Mouse (Mus musculus) limb, embryonic 14.5 days (tissue): Measurements from ENCODE around the gene Carm1. TPM values are rescaled to one million over a fixed set of nuclear protein-coding genes. Genes with fewer than 3 reads are reported as not detected.

ENCODE experiments used
- ATAC-seq: fragments of 200-750 bp; cut with Nextera tagmentation; 2 replicates; pipeline ENCODE4 v1.8.0; 2017; ENCODE audit warnings: low read depth, moderate number of reproducible peaks, moderate TSS enrichment; ENCODE audit not compliant: low FRiP score
- DNase-seq: peaks from one replicate; pipeline ENCODE4 v3.0.0-alpha.2; 2015; ENCODE audit warnings: low spot score
- H3K27ac ChIP-seq: fragments of 300-500 bp; sonication (generic); replicated peaks from 2 replicates; pipeline ENCODE4 v1.5.1; 2014; ENCODE audit warnings: low read depth, mild to moderate bottlenecking, low read length, moderate library complexity, mixed read lengths
- H3K27me3 ChIP-seq: fragments of 300-500 bp; sonication (generic); 2 replicates; pipeline ENCODE4 v1.6.1; 2014; ENCODE audit warnings: low read length, mixed read lengths; ENCODE audit not compliant: control insufficient read depth, insufficient read depth
- H3K36me3 ChIP-seq: fragments of 300-500 bp; sonication (generic); 2 replicates; pipeline ENCODE4 v1.6.1; 2014; ENCODE audit warnings: mild to moderate bottlenecking, low read length, moderate library complexity, mixed read lengths; ENCODE audit not compliant: control insufficient read depth, insufficient read depth
- H3K4me1 ChIP-seq: fragments of 300-500 bp; sonication (generic); 2 replicates; pipeline ENCODE4 v1.6.1; 2014; ENCODE audit warnings: antibody characterized with exemption, low read length, mixed read lengths; ENCODE audit not compliant: control insufficient read depth, insufficient read depth
- H3K4me2 ChIP-seq: fragments of 300-500 bp; sonication (generic); replicated peaks from 2 replicates; pipeline ENCODE4 v1.6.1; 2014; ENCODE audit warnings: low read depth, mild to moderate bottlenecking, low read length, moderate library complexity; ENCODE audit not compliant: severe bottlenecking
- H3K4me3 ChIP-seq: fragments of 300-500 bp; sonication (generic); replicated peaks from 2 replicates; pipeline ENCODE4 v1.5.1; 2014; ENCODE audit warnings: low read length
- H3K9ac ChIP-seq: fragments of 300-500 bp; sonication (generic); 2 replicates; pipeline ENCODE4 v1.6.1; 2014; ENCODE audit warnings: mild to moderate bottlenecking, low read depth, low read length, moderate library complexity; ENCODE audit not compliant: severe bottlenecking
- H3K9me3 ChIP-seq: fragments of 300-500 bp; sonication (generic); 2 replicates; pipeline ENCODE4 v1.6.1; 2016; ENCODE audit warnings: low read length; ENCODE audit not compliant: control insufficient read depth
- POLR2A ChIP-seq: fragments of 200-500 bp; IDR thresholded peaks from 2 replicates; pipeline ENCODE4 v1.8.0; 2012; ENCODE audit warnings: inconsistent platforms, mild to moderate bottlenecking, moderate library complexity, borderline replicate concordance; ENCODE audit not compliant: insufficient read depth, insufficient read length; ENCODE audit errors: extremely low read depth
- WGBS: fragments of 180-500 bp; shearing (Covaris S2); extraction: QIAGEN DNeasy Blood & Tissue Kit; methylation state at CpG from one replicate; pipeline ENCODE4 v1.1.7; 2014; 5-methylcytosine and 5-hydroxymethylcytosine counted together
- polyA plus RNA-seq, 2 experiments: library from polyadenylated mRNA; depleted of rRNA in 1 of 2; stranded (reverse) in 1 of 2; unstranded in 1 of 2; fragments of >200 nt; fragmentation: Nextera tagmentation in 1 of 2; extraction: Ambion mirVana in 1 of 2; gene quantifications; 2 replicates each; pipeline versions ENCODE4 v1.2.1 to v1.2.3; 2012 to 2014

Carm1 gene
- polyA plus RNA-seq, 2 experiments = 71.5 to 171 TPM

DNA sequence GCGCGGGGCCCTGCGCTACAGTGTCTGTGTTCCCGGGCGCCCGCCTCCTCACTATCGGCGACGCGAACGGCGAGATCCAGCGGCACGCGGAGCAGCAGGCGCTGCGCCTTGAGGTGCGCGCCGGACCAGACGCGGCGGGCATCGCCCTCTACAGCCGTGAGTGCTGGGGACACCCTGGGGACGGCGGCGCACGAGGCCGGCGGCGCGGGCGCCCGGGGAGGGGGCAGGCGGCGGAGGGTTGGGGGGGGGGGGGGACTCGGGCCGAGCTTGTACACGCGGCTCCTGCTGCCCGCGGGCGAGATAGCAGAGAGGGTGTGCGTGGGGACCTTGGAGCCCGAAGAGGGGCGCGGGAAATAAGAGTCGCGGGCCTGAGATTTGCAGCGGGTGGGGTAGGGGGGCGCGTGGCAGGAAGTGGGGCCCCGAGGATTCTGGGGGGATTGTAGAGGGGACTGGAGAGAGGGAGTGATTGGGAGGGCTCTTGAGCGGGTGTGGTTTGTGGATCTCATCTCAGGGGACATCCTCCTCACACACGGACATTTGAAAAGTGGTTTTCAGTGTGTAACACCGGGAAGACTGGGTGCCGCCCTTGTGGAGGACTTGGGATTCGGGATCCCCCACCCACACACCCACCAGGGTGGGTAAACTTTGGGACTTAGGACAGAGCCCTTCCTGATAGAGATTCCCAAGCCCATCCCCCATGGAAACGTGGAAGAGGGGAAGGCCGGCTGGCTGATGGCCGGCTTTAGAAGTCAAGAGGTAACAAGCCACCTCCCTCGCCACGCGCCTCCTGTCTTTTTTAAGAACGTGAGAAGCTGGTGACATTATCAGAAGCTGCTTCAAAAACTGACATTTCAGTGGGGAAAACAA lies 614 bp downstream of the Carm1 start:
- peak; percentile 63 for DNase-seq
- peak overlapping the region; percentile 99 for H3K27ac ChIP-seq
- H3K9me3 ChIP-seq = no peaks in the 10 kb centered on the region
- H3K4me1 ChIP-seq = peaks cover 21% of the 10 kb centered on the region
- peak overlapping the region; percentile 99 for H3K9ac ChIP-seq
- H3K27me3 ChIP-seq = no peaks in the 10 kb centered on the region
- ATAC-seq = no peak; the same call in 1 of the 2 replicates
- peak overlapping the region; percentile 88 for H3K4me3 ChIP-seq
- WGBS = 1% methylated on average over 23 of the region's 66 CpGs
- no peak for TF ChIP-seq POLR2A
- peaks cover 20% of the 10 kb centered on the region for H3K36me3 ChIP-seq
- H3K4me2 ChIP-seq = peak overlapping the region; percentile 69

DNA sequence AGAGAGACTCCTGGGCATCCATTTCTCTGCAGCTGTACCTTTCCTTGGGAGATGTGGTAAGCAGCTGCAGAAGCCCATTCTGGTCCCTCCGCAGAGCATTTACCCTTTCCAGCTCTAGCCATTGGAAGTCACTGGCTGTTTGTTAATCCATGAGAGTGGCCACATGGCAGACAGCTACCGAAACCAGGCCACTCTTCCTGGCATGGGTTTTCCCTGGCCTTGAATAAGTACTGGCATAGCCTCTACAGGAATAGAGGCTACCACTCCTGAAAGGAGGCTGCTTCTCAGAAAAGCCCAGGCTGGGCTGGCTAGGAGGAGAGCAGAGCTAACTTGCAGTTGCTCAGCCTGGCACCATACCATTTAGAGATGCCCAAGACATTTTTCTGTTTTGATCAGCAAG lies 4.4 kb downstream of the Carm1 start:
- no peak for TF ChIP-seq POLR2A
- H3K4me1 ChIP-seq = peaks cover 12% of the 10 kb centered on the region
- ATAC-seq (no peak), DNase-seq (no peak)
- H3K36me3 ChIP-seq = peaks cover 32% of the 10 kb centered on the region
- WGBS = 96% methylated on average over 2 of the region's 2 CpGs
- H3K9ac ChIP-seq = no peak overlapping the region
- H3K9me3 ChIP-seq = no peaks in the 10 kb centered on the region
- no peak overlapping the region for H3K4me2 ChIP-seq
- H3K4me3 ChIP-seq = no peak overlapping the region
- H3K27ac ChIP-seq = no peak overlapping the region
- no peaks in the 10 kb centered on the region for H3K27me3 ChIP-seq

DNA sequence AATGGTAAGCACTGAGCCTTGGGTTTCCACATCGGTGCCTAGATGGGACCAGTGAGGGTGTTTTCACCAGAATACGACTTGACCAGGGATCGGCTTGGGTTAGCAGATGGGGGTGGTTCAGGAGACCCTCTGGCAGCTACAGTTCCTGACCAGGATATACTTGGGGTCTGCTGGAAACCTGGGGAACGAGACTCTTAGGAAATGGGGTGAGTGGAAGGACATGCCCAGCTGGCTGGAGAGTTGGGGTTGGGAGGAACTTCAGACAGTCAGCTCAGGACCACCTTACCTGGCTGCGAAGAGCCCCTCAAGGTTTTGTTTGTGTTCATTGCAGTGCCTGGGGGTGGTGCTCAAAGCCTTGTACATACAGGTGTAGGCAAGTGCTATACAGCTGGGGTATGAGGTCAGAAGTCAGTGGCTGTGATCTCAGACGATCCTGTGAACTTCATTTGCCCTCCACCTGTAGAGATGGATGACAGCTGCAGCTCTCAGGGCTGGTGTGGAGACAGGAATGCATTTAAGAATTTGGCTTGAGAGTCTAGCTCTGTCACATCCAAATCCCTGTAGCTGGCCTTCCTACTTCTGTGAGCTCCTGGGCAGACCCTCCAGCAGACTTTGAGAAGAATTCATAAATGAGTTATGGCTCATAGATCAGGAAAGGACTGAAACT lies 7.0 kb downstream of the Carm1 start:
- H3K27ac ChIP-seq = no peak overlapping the region
- DNase-seq = no peak
- H3K4me2 ChIP-seq = no peak overlapping the region
- no peaks in the 10 kb centered on the region for H3K9me3 ChIP-seq
- no peaks in the 10 kb centered on the region for H3K27me3 ChIP-seq
- WGBS = 79% methylated on average over 6 of the region's 6 CpGs
- no peak for ATAC-seq
- H3K4me3 ChIP-seq = no peak overlapping the region
- 0 out of 2 replicates have a peak, but pooled peaks cover 4% of the 10 kb centered on the region for H3K4me1 ChIP-seq
- H3K36me3 ChIP-seq = peaks cover 44% of the 10 kb centered on the region
- no peak for TF ChIP-seq POLR2A
- H3K9ac ChIP-seq = no peak overlapping the region

DNA sequence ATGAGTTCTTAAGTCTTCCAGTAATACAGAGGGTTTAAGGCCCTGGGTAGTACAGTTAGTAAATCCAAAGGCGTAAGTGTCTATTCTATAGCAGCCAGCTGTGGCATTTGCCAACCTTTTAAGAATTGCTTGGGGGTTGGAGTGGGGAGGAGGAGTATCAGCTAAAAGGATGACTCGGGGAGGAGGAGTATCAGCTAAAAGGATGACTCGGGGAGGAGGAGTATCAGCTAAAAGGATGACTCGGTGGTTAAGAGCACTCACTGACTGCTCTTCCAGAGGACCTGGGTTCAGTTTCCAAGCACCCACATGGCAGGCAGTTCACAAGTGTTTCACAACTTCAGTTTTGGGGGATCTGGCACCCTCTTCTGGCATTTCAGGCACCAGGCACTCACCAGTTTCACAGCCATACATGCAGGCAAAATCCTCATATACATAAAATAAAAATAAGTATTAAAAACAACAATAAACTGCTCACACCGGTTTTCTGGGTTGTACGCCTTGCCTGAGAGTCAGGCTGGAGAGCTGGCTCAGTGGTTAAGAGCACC lies 8.6 kb downstream of the Carm1 start:
- ATAC-seq (no peak), DNase-seq (no peak)
- H3K4me2 ChIP-seq = no peak overlapping the region
- no peak overlapping the region for H3K27ac ChIP-seq
- no peaks in the 10 kb centered on the region for H3K27me3 ChIP-seq
- H3K9ac ChIP-seq = no peak overlapping the region
- H3K9me3 ChIP-seq = no peaks in the 10 kb centered on the region
- no peak for TF ChIP-seq POLR2A
- no peak overlapping the region for H3K4me3 ChIP-seq
- peaks cover 45% of the 10 kb centered on the region for H3K36me3 ChIP-seq
- WGBS = 86% methylated on average over 6 of the region's 6 CpGs
- H3K4me1 ChIP-seq = no peaks in the 10 kb centered on the region

DNA sequence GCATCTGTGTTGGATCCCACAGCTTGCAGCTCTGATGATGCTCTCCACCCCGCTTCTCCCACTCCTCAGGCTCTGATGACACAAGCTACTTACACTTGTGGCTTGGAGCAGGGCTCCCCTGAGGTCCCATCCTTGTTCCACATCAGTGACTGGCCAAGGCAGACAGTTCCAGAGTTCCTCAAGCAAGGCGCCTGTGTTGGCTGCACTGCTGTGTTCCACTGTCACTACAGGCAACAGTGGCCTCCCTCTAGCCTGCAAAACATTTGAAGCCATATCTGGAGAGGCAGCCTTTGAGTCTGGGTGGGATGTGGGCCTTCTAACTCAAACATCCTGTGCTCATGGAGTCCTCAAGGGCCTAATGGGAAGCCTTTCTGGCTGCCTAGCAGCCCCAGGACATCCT lies 10.3 kb downstream of the Carm1 start:
- 98% methylated on average over 2 of the region's 2 CpGs for WGBS

More for the DNA sequence above, 10.3 kb downstream of the Carm1 start:
- no peak for TF ChIP-seq POLR2A
- H3K9ac ChIP-seq = no peak overlapping the region
- no peak for DNase-seq
- H3K4me2 ChIP-seq = no peak overlapping the region
- ATAC-seq = no peak
- H3K4me3 ChIP-seq = no peak overlapping the region
- peaks cover 44% of the 10 kb centered on the region for H3K36me3 ChIP-seq
- H3K9me3 ChIP-seq = no peaks in the 10 kb centered on the region
- no peak overlapping the region for H3K27ac ChIP-seq
- H3K4me1 ChIP-seq = no peaks in the 10 kb centered on the region
- no peaks in the 10 kb centered on the region for H3K27me3 ChIP-seq
